Mouse (Mus musculus): ENCODE data around the gene Erc2. TPM values are rescaled to one million over a fixed set of nuclear protein-coding genes. Genes with fewer than 3 reads are reported as not detected.

Erc2 gene
- polyA plus RNA-seq, 1 experiment from 2014 or later: 90.7 TPM

DNA sequence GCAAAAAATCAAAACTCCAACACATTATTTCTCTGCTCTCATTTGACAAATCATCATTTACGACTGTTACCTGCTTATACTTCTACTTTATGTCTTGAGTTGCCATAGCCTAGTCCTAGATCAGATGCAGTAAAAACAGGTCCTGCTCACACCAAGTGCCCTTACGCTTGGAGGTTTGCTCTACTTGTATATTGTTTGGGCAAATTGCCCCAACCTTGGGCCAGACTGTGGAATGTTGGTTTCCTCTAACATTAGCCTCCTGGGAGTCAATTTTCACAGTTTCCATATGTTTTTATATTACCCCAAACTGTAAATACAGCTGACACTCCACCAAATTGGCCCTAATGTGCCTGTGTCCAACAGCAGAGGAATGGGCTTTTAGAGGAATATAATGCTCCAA lies 447.6 kb downstream of the Erc2 start:
- H3K9ac ChIP-seq (replicated peaks; ENCODE audit: low read length): no peak overlapping the region
- ATAC-seq (ENCODE audit: low FRiP score, low TSS enrichment): no peak

DNA sequence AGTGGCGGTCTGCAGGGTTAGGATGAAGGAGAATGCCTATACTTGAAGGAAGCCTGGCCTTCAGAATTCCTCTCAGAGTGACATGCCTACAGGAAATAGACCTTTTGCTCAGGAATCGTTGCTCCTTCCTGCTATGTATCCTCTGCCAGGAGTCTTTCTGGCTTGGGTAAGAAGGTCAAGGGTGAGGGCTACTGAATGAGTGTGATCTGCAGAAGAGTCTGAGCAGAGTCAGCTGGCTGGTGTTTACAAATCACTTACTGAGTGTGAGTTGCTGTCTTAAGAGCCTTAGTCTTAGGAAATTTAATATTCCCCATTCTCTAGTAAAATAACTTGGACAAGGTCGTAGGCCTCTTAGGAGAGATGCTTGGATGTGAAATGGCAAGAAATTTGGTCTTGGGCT lies 450.3 kb downstream of the Erc2 start:
- Histone ChIP-seq H3K27me3 (ENCODE audit: control insufficient read depth, insufficient read depth, low read length) (no peaks in the 10 kb centered on the region), H3K9me3 (ENCODE audit: control insufficient read depth, low read length) (no peaks in the 10 kb centered on the region), H3K36me3 (ENCODE audit: control insufficient read depth, insufficient read depth, low read length) (no peaks in the 10 kb centered on the region), H3K9ac (replicated peaks; ENCODE audit: low read length) (no peak overlapping the region), H3K4me2 (ENCODE audit: low read length) (no peak overlapping the region), H3K4me3 (replicated peaks; ENCODE audit: low read depth, low read length) (no peak overlapping the region), H3K27ac (replicated peaks; ENCODE audit: low read depth, low read length) (no peak overlapping the region), H3K4me1 (ENCODE audit: control insufficient read depth, insufficient read depth, low read length) (no peaks in the 10 kb centered on the region)
- 90% methylated on average over 3 of the region's 3 CpGs for WGBS
- no peak for ATAC-seq (ENCODE audit: low FRiP score, low TSS enrichment)
- no peak for DNase-seq

More for the DNA sequence above, 447.6 kb downstream of the Erc2 start:
- DNase-seq: no peak
- Histone ChIP-seq H3K4me3 (replicated peaks; ENCODE audit: low read depth, low read length) (no peak overlapping the region), H3K27ac (replicated peaks; ENCODE audit: low read depth, low read length) (no peak overlapping the region), H3K4me2 (ENCODE audit: low read length) (no peak overlapping the region), H3K36me3 (ENCODE audit: control insufficient read depth, insufficient read depth, low read length) (no peaks in the 10 kb centered on the region), H3K4me1 (ENCODE audit: control insufficient read depth, insufficient read depth, low read length) (no peaks in the 10 kb centered on the region), H3K27me3 (ENCODE audit: control insufficient read depth, insufficient read depth, low read length) (no peaks in the 10 kb centered on the region), H3K9me3 (ENCODE audit: control insufficient read depth, low read length) (no peaks in the 10 kb centered on the region)
- WGBS: 94% methylated on average over 2 of the region's 2 CpGs

DNA sequence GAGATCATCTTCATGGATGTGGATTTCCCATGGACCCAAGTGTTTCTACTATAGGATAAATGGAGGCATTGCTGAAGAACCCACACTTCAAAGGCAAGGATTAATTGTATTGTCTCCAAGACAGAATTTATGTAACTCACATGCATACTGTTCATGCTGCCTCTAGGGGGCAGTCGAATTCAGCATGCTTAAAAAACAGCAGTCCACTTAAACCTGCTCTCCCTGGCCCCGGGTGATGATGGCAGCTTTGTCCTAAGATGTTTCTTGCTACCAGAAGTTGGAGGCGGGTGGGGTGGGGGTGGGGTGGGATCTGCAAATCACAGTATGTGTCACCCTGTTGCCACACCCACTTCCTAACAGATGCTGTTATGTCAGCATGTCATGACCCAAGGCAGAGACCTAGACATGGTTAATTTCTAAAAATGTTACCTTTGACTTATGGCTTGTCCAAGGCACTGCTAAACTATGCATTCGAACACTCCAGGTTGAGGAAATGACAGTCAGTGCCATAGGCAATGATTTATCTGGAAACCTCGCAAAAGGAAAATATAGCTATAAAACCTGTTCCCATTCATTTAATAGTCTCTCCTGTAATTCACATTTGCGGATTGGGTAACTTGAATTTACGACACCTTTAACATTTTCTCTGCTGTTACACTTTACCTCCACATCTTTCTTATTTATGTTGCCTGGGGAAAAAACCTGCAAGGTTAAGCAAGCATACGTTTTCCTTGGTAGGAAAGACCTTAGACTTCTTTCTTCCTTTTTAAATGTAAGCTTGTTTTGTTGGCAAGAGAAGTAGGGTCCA lies 467.6 kb downstream of the Erc2 start:
- Histone ChIP-seq H3K9me3 (ENCODE audit: control insufficient read depth, low read length) (no peaks in the 10 kb centered on the region), H3K4me2 (ENCODE audit: low read length) (no peak overlapping the region), H3K27me3 (ENCODE audit: control insufficient read depth, insufficient read depth, low read length) (no peaks in the 10 kb centered on the region), H3K9ac (replicated peaks; ENCODE audit: low read length) (no peak overlapping the region), H3K4me3 (replicated peaks; ENCODE audit: low read depth, low read length) (no peak overlapping the region), H3K27ac (replicated peaks; ENCODE audit: low read depth, low read length) (no peak overlapping the region), H3K36me3 (ENCODE audit: control insufficient read depth, insufficient read depth, low read length) (no peaks in the 10 kb centered on the region; the same call in 1 of the 2 replicates), H3K4me1 (ENCODE audit: control insufficient read depth, insufficient read depth, low read length) (no peaks in the 10 kb centered on the region)
- 68% methylated on average over 8 of the region's 8 CpGs for WGBS
- peak; percentile 78 for DNase-seq
- ATAC-seq (ENCODE audit: low FRiP score, low TSS enrichment): no peak

DNA sequence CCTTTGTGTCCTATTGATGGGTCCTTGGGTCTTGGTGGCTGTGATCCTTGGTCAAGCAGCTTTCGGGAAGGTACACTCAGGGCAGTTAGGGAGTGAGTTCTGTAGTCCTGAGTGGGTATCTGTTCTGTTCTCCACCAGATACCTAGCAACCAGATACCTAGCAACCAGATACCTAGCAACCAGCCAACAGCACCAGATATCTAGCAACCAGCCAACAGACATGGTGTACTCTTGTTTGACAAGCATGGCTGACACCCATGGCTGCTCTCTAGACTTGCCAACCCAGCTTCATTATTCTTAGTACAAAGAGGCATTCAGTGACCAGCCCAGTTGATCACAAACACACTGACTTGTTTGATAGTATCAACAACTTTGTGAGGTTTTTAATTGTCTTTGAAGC lies 469.1 kb downstream of the Erc2 start:
- no peak for DNase-seq
- H3K36me3 ChIP-seq (ENCODE audit: control insufficient read depth, insufficient read depth, low read length): no peaks in the 10 kb centered on the region; the same call in 1 of the 2 replicates
- no peak overlapping the region for H3K4me2 ChIP-seq (ENCODE audit: low read length)
- H3K27ac ChIP-seq (replicated peaks; ENCODE audit: low read depth, low read length): no peak overlapping the region
- H3K4me3 ChIP-seq (replicated peaks; ENCODE audit: low read depth, low read length): no peak overlapping the region
- no peaks in the 10 kb centered on the region for H3K4me1 ChIP-seq (ENCODE audit: control insufficient read depth, insufficient read depth, low read length)
- 88% methylated on average over 1 of the region's 1 CpGs for WGBS
- ATAC-seq (ENCODE audit: low FRiP score, low TSS enrichment): no peak
- H3K27me3 ChIP-seq (ENCODE audit: control insufficient read depth, insufficient read depth, low read length): no peaks in the 10 kb centered on the region
- H3K9ac ChIP-seq (replicated peaks; ENCODE audit: low read length): no peak overlapping the region
- no peaks in the 10 kb centered on the region for H3K9me3 ChIP-seq (ENCODE audit: control insufficient read depth, low read length)

DNA sequence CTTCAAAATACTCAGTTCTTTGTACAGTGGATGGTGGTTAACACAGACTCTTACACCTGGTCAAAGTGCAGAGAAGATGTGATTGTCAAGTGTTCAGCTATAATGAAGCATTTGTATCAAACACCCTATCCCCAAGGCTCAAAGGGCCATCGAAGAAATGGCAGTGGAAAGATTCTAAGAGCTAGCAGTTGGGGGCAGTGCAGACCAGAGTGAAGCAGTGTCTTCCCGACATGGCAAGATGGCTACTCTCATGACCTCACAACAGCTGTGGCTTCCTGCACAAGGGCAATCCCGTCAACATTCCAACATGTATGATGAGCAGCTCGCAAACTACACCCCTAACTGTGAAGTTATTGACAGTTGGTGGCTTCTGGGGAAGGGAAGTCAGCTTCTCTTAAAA lies 471.0 kb downstream of the Erc2 start:
- no peak for ATAC-seq (ENCODE audit: low FRiP score, low TSS enrichment)
- H3K9me3 ChIP-seq (ENCODE audit: control insufficient read depth, low read length): no peaks in the 10 kb centered on the region
- H3K27ac ChIP-seq (replicated peaks; ENCODE audit: low read depth, low read length): no peak overlapping the region
- H3K4me2 ChIP-seq (ENCODE audit: low read length): no peak overlapping the region
- no peak overlapping the region for H3K4me3 ChIP-seq (replicated peaks; ENCODE audit: low read depth, low read length)
- no peak for DNase-seq
- no peaks in the 10 kb centered on the region for H3K4me1 ChIP-seq (ENCODE audit: control insufficient read depth, insufficient read depth, low read length)
- 68% methylated on average over 4 of the region's 4 CpGs for WGBS
- no peaks in the 10 kb centered on the region; the same call in 1 of the 2 replicates for H3K36me3 ChIP-seq (ENCODE audit: control insufficient read depth, insufficient read depth, low read length)
- no peaks in the 10 kb centered on the region for H3K27me3 ChIP-seq (ENCODE audit: control insufficient read depth, insufficient read depth, low read length)
- H3K9ac ChIP-seq (replicated peaks; ENCODE audit: low read length): no peak overlapping the region

GRCm38 (mm10) chr14:28093913-28094312 lies 471.7 kb downstream of the Erc2 start:
- Histone ChIP-seq H3K9ac (replicated peaks; ENCODE audit: low read length) (no peak overlapping the region), H3K36me3 (ENCODE audit: control insufficient read depth, insufficient read depth, low read length) (no peaks in the 10 kb centered on the region; the same call in 1 of the 2 replicates), H3K4me1 (ENCODE audit: control insufficient read depth, insufficient read depth, low read length) (no peaks in the 10 kb centered on the region), H3K4me2 (ENCODE audit: low read length) (no peak overlapping the region), H3K4me3 (replicated peaks; ENCODE audit: low read depth, low read length) (no peak overlapping the region), H3K9me3 (ENCODE audit: control insufficient read depth, low read length) (no peaks in the 10 kb centered on the region), H3K27me3 (ENCODE audit: control insufficient read depth, insufficient read depth, low read length) (no peaks in the 10 kb centered on the region), H3K27ac (replicated peaks; ENCODE audit: low read depth, low read length) (no peak overlapping the region)
- ATAC-seq (ENCODE audit: low FRiP score, low TSS enrichment) (no peak), DNase-seq (no peak)
- 89% methylated on average over 1 of the region's 1 CpGs for WGBS

DNA sequence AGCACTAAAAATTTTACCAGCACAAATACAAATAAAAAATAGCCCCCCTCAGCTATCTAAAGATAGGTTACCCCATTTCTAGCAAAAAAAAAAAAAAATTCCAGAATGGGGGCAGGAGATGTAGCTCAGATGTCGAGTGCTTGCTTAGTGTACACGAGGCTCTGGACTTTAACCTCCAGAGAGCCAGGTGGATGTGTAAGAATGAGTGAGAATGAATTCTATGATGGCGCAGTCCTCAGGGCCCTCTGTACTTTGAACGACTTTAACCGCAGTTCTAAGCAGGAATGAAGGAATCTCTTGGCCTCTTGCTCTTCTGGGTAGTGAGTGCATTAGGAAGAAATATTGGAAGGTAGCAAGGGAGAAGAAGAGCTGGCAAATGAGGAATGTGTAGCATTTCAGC lies 476.9 kb downstream of the Erc2 start:
- H3K9ac ChIP-seq (replicated peaks; ENCODE audit: low read length): no peak overlapping the region
- no peaks in the 10 kb centered on the region for H3K36me3 ChIP-seq (ENCODE audit: control insufficient read depth, insufficient read depth, low read length)
- no peak overlapping the region for H3K4me2 ChIP-seq (ENCODE audit: low read length)
- no peak for DNase-seq
- no peaks in the 10 kb centered on the region for H3K4me1 ChIP-seq (ENCODE audit: control insufficient read depth, insufficient read depth, low read length)
- H3K9me3 ChIP-seq (ENCODE audit: control insufficient read depth, low read length): no peaks in the 10 kb centered on the region
- ATAC-seq (ENCODE audit: low FRiP score, low TSS enrichment): no peak
- H3K27me3 ChIP-seq (ENCODE audit: control insufficient read depth, insufficient read depth, low read length): no peaks in the 10 kb centered on the region
- H3K27ac ChIP-seq (replicated peaks; ENCODE audit: low read depth, low read length): no peak overlapping the region
- 94% methylated on average over 5 of the region's 5 CpGs for WGBS
- H3K4me3 ChIP-seq (replicated peaks; ENCODE audit: low read depth, low read length): no peak overlapping the region

- ATAC-seq (ENCODE audit: low FRiP score, low TSS enrichment) (no peak), DNase-seq (no peak)
- Histone ChIP-seq H3K36me3 (ENCODE audit: control insufficient read depth, insufficient read depth, low read length) (no peaks in the 10 kb centered on the region), H3K9me3 (ENCODE audit: control insufficient read depth, low read length) (no peaks in the 10 kb centered on the region), H3K27ac (replicated peaks; ENCODE audit: low read depth, low read length) (no peak overlapping the region), H3K4me1 (ENCODE audit: control insufficient read depth, insufficient read depth, low read length) (no peaks in the 10 kb centered on the region), H3K4me3 (replicated peaks; ENCODE audit: low read depth, low read length) (no peak overlapping the region), H3K9ac (replicated peaks; ENCODE audit: low read length) (no peak overlapping the region), H3K4me2 (ENCODE audit: low read length) (no peak overlapping the region), H3K27me3 (ENCODE audit: control insufficient read depth, insufficient read depth, low read length) (no peaks in the 10 kb centered on the region)
- 95% methylated on average over 2 of the region's 2 CpGs for WGBS
Observed at GRCm38 (mm10) chr14:28113121-28113520, 490.9 kb downstream of the Erc2 start.

DNA sequence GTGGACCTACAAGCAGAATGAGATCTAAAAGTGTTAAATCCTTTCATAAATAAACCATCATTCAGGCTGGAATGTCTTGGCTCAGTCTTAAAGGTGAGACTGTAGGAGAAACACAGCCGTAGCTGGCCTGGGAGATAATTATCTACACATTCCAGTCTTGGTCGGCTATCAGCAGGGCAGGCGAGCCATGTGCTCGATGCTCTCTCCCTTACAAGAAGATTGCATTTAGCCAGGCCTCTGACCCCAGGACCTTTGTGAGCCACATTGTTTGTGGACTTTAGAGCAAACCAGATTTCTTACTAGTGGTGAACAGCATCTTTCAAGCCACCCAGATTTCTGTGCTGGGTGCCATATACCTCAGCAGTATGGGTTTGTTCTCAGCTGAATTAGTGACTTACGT lies 498.6 kb downstream of the Erc2 start:
- no peak overlapping the region for H3K9ac ChIP-seq (replicated peaks; ENCODE audit: low read length)
- 0 out of 2 replicates have a peak, but pooled peaks cover 2% of the 10 kb centered on the region for H3K36me3 ChIP-seq (ENCODE audit: control insufficient read depth, insufficient read depth, low read length)
- H3K4me1 ChIP-seq (ENCODE audit: control insufficient read depth, insufficient read depth, low read length): no peaks in the 10 kb centered on the region
- H3K4me3 ChIP-seq (replicated peaks; ENCODE audit: low read depth, low read length): no peak overlapping the region
- H3K4me2 ChIP-seq (ENCODE audit: low read length): no peak overlapping the region
- H3K9me3 ChIP-seq (ENCODE audit: control insufficient read depth, low read length): no peaks in the 10 kb centered on the region
- H3K27me3 ChIP-seq (ENCODE audit: control insufficient read depth, insufficient read depth, low read length): no peaks in the 10 kb centered on the region
- ATAC-seq (ENCODE audit: low FRiP score, low TSS enrichment) (no peak), DNase-seq (no peak)
- H3K27ac ChIP-seq (replicated peaks; ENCODE audit: low read depth, low read length): no peak overlapping the region
- 71% methylated on average over 5 of the region's 5 CpGs for WGBS

Measured in midbrain, embryonic 14.5 days (tissue).